Mouse (Mus musculus) hindbrain, embryonic 11.5 days (tissue): ENCODE measurements around the gene Srek1. TPM values are rescaled to one million over a fixed set of nuclear protein-coding genes. Genes with fewer than 3 reads are reported as not detected.

Experiments
- ATAC-seq: fragments of 200-750 bp; cut with Nextera tagmentation; 2 replicates; pipeline ENCODE4 v1.8.0; 2017; ENCODE audit warnings: mild to moderate bottlenecking, moderate TSS enrichment, moderate library complexity; ENCODE audit not compliant: low FRiP score
- DNase-seq: peaks from one replicate; pipeline ENCODE4 v3.0.0-alpha.2; 2015; ENCODE audit warnings: low spot score
- H3K27ac ChIP-seq: fragments of 300-500 bp; sonication (generic); 2 replicates; pipeline ENCODE4 v1.5.1; 2014; ENCODE audit warnings: mild to moderate bottlenecking, low read depth, low read length
- H3K27me3 ChIP-seq: fragments of 300-500 bp; sonication (generic); 2 replicates; pipeline ENCODE4 v1.6.1; 2014; ENCODE audit warnings: mild to moderate bottlenecking, low read length, moderate library complexity, mixed read lengths; ENCODE audit not compliant: control insufficient read depth, insufficient read depth
- H3K36me3 ChIP-seq: fragments of 300-500 bp; sonication (generic); 2 replicates; pipeline ENCODE4 v1.6.1; 2014; ENCODE audit warnings: mild to moderate bottlenecking, low read length, moderate library complexity, mixed read lengths; ENCODE audit not compliant: control insufficient read depth, insufficient read depth
- H3K4me1 ChIP-seq: fragments of 300-500 bp; sonication (generic); replicated peaks from 2 replicates; pipeline ENCODE4 v1.6.1; 2014; ENCODE audit warnings: low read length, mixed read lengths; ENCODE audit not compliant: control insufficient read depth, insufficient read depth
- H3K4me2 ChIP-seq: fragments of 300-500 bp; sonication (generic); replicated peaks from 2 replicates; pipeline ENCODE4 v1.6.1; 2014; ENCODE audit warnings: mild to moderate bottlenecking, low read depth, low read length
- H3K4me3 ChIP-seq: fragments of 300-500 bp; sonication (generic); 2 replicates; pipeline ENCODE4 v1.5.1; 2014; ENCODE audit warnings: low read depth, low read length
- H3K9ac ChIP-seq: fragments of 300-500 bp; sonication (generic); 2 replicates; pipeline ENCODE4 v1.6.1; 2014; ENCODE audit warnings: low read depth, low read length
- H3K9me3 ChIP-seq: fragments of 300-500 bp; sonication (generic); 2 replicates; pipeline ENCODE4 v1.6.1; 2016; ENCODE audit warnings: low read length; ENCODE audit not compliant: control insufficient read depth
- WGBS: fragments of 180-500 bp; shearing (Covaris S2); extraction: QIAGEN DNeasy Blood & Tissue Kit; methylation state at CpG from one replicate; pipeline ENCODE4 v1.1.7; 2014; 5-methylcytosine and 5-hydroxymethylcytosine counted together
- polyA plus RNA-seq: library from polyadenylated mRNA; unstranded; fragments of >200 nt; fragmentation: Nextera tagmentation; extraction: Ambion mirVana; gene quantifications from 2 replicates; pipeline ENCODE4 v1.2.1, GENCODE M21; 2014

The Srek1 gene
- polyA plus RNA-seq, 1 experiment from 2014 or later: 136 TPM

DNA sequence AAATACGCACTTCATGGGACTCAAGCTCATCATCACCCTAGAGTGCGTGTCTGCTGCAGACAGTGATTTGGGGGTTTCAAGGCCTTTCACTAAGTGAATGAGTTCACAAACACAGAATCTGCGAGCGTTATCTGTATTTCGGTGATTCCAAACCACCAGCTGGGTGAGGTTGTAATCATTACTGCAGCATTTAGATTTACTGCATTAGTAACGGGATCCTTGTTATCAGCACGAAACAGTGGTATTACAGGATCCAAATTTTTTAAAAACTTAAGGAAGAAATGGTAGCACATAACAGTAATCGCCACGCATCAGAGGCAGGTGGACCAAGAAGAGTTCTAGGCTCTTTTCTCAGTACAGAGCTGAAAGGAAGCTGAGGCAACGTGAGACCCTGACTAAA is 12.4 kb downstream of the Srek1 start:
- Histone ChIP-seq H3K4me2 (no peak overlapping the region), H3K27ac (no peak overlapping the region), H3K9me3 (no peaks in the 10 kb centered on the region), H3K4me3 (no peak overlapping the region), H3K27me3 (no peaks in the 10 kb centered on the region), H3K4me1 (no peaks in the 10 kb centered on the region), H3K9ac (no peak overlapping the region), H3K36me3 (peaks cover 8% of the 10 kb centered on the region)
- no peak for DNase-seq
- ATAC-seq: no peak
- WGBS: 95% methylated on average over 10 of the region's 10 CpGs

GRCm38 (mm10) chr13:103751421-103751820 is 23.0 kb downstream of the Srek1 start:
- H3K4me2 ChIP-seq: no peak overlapping the region
- DNase-seq (peak; percentile 49), ATAC-seq (no peak)
- no peaks in the 10 kb centered on the region for H3K4me1 ChIP-seq
- H3K9me3 ChIP-seq: no peaks in the 10 kb centered on the region
- no peak overlapping the region for H3K27ac ChIP-seq
- H3K27me3 ChIP-seq: no peaks in the 10 kb centered on the region
- peaks cover 9% of the 10 kb centered on the region; the same call in 1 of the 2 replicates for H3K36me3 ChIP-seq
- H3K9ac ChIP-seq: no peak overlapping the region
- WGBS: 75% methylated on average over 3 of the region's 3 CpGs
- H3K4me3 ChIP-seq: no peak overlapping the region

DNA sequence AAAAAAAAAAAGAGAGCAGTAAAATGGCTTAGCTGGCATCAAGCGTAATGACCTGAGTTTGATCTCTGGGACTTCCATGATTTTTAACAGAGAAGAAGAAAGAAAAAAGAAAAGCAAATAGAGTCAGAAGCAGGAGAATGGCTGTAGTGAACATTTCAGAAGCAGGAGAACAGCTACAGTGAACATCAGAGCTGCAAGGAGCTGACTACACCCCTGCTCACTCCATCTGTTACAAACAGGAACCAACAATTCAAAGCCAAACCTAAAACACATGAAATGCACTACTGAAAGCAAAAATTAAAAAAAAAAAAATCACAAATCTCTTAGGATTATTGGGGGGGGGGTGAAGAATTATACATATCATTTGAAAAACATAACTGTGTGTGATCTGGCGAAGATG is 28.7 kb downstream of the Srek1 start:
- no peaks in the 10 kb centered on the region for H3K27me3 ChIP-seq
- 95% methylated on average over 2 of the region's 2 CpGs for WGBS
- ATAC-seq: no peak
- no peaks in the 10 kb centered on the region for H3K9me3 ChIP-seq
- DNase-seq: no peak
- H3K4me1 ChIP-seq: no peaks in the 10 kb centered on the region
- H3K36me3 ChIP-seq: peaks cover 6% of the 10 kb centered on the region; the same call in 1 of the 2 replicates
- H3K4me2 ChIP-seq: no peak overlapping the region
- H3K9ac ChIP-seq: no peak overlapping the region
- no peak overlapping the region for H3K27ac ChIP-seq
- H3K4me3 ChIP-seq: no peak overlapping the region

DNA sequence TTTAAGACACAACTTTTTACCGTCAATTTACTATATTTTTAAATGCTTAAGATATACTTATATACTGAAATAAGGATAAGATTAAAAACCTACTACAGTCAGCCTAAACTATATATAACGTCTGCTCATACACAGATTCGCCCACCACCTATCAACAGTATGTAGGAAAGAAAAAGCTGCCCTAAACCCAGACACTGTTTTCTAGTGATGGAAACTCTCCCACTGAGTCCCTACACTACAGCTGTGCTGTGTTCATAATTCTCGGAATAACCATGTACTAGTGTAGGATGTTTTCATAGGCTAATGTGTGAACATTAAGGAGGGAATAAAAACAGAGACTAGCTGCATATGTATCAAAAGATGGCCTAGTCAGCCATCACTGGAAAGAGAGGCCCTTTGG is 29.2 kb downstream of the Srek1 start:
- H3K4me2 ChIP-seq: no peak overlapping the region
- ATAC-seq (no peak), DNase-seq (no peak)
- 94% methylated on average over 4 of the region's 4 CpGs for WGBS
- no peak overlapping the region for H3K27ac ChIP-seq
- H3K9me3 ChIP-seq: no peaks in the 10 kb centered on the region
- H3K27me3 ChIP-seq: no peaks in the 10 kb centered on the region
- no peak overlapping the region for H3K4me3 ChIP-seq
- 0 out of 2 replicates have a peak, but pooled peaks cover 6% of the 10 kb centered on the region for H3K36me3 ChIP-seq
- H3K9ac ChIP-seq: no peak overlapping the region
- no peaks in the 10 kb centered on the region for H3K4me1 ChIP-seq

- ATAC-seq (no peak), DNase-seq (no peak)
- no peaks in the 10 kb centered on the region for H3K36me3 ChIP-seq
- H3K9ac ChIP-seq: no peak overlapping the region
- H3K4me1 ChIP-seq: no peaks in the 10 kb centered on the region
- no peaks in the 10 kb centered on the region for H3K27me3 ChIP-seq
- H3K27ac ChIP-seq: no peak overlapping the region
- 93% methylated on average over 5 of the region's 5 CpGs for WGBS
- no peak overlapping the region for H3K4me3 ChIP-seq
- H3K9me3 ChIP-seq: no peaks in the 10 kb centered on the region
- no peak overlapping the region for H3K4me2 ChIP-seq
These were observed 38.9 kb downstream of the Srek1 start for GRCm38 (mm10) chr13:103735330-103736007.

DNA sequence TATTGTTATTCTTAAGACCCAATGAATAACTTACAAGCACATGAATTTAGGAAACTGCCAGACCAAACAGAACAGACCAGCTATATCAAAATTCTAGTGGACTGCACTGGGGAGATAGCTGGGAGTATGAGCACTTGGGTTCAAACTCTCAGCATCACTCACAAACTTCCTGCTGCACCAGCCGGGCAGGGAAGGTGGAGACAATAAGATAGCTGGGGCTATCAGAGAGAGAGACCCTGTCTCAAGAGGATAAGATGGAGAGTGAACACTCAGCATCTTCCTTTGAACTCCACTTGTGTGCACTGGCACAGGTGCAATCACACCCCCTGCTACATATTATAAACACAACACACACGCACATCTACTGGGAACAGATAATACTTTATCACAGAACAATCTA is 47.5 kb downstream of the Srek1 start:
- Histone ChIP-seq H3K9me3 (no peaks in the 10 kb centered on the region), H3K9ac (no peak overlapping the region), H3K4me3 (no peak overlapping the region), H3K36me3 (no peaks in the 10 kb centered on the region), H3K4me2 (no peak overlapping the region), H3K27ac (no peak overlapping the region), H3K27me3 (no peaks in the 10 kb centered on the region), H3K4me1 (no peaks in the 10 kb centered on the region)
- 93% methylated on average over 2 of the region's 2 CpGs for WGBS
- DNase-seq (no peak), ATAC-seq (no peak)

DNA sequence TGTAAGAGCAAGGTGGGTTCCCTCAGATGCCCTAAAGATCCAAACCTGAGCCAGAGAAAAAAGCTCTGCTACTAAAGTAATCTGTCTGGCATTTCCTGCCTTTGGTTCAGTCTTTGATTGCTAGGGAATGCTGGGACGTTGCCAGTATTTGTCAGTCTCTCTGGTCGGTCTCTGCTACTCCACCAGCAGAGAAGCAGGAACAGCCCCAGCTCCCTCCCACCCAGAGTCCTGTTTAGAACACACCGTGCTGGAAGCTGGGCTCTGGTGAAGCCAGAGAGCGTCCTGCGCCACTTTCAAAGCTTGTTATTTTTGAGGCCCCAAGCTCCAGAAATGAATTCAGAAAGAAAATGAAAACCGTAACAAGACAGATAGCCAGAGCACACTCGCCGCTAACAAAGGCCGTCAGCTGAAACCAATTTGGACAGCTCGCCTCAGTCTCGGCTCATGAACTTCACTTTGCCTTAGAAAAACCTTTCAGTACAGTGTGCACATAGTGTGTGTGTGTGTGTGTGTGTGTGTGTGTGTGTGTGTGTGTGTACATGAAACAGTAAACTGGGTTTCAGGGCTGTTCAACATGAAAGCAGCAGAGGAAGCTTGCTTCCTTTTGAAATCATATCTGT is 62.9 kb downstream of the Srek1 start:
- DNase-seq (no peak), ATAC-seq (no peak)
- Histone ChIP-seq H3K4me2 (no peak overlapping the region), H3K4me1 (no peaks in the 10 kb centered on the region), H3K27ac (no peak overlapping the region), H3K4me3 (no peak overlapping the region), H3K9ac (no peak overlapping the region), H3K9me3 (no peaks in the 10 kb centered on the region), H3K27me3 (no peaks in the 10 kb centered on the region), H3K36me3 (no peaks in the 10 kb centered on the region)
- 73% methylated on average over 11 of the region's 11 CpGs for WGBS

GRCm38 (mm10) chr13:103710359-103710781 is 64.0 kb downstream of the Srek1 start:
- no peak overlapping the region for H3K9ac ChIP-seq
- ATAC-seq (peak; percentile 22; the same call in 1 of the 2 replicates), DNase-seq (peak; percentile 61)
- H3K27me3 ChIP-seq: no peaks in the 10 kb centered on the region
- no peak overlapping the region for H3K4me2 ChIP-seq
- no peak overlapping the region for H3K27ac ChIP-seq
- H3K36me3 ChIP-seq: no peaks in the 10 kb centered on the region
- no peak overlapping the region for H3K4me3 ChIP-seq
- no peaks in the 10 kb centered on the region for H3K9me3 ChIP-seq
- H3K4me1 ChIP-seq: no peaks in the 10 kb centered on the region
- 50% methylated on average over 7 of the region's 7 CpGs for WGBS

GRCm38 (mm10) chr13:103705436-103705978 is 68.9 kb downstream of the Srek1 start:
- Histone ChIP-seq H3K36me3 (no peaks in the 10 kb centered on the region), H3K27me3 (no peaks in the 10 kb centered on the region), H3K9ac (no peak overlapping the region), H3K27ac (no peak overlapping the region), H3K4me3 (no peak overlapping the region), H3K4me2 (no peak overlapping the region), H3K4me1 (no peaks in the 10 kb centered on the region), H3K9me3 (no peaks in the 10 kb centered on the region)
- WGBS: 75% methylated on average over 6 of the region's 6 CpGs
- DNase-seq (no peak), ATAC-seq (no peak)
